Mouse (Mus musculus): Measurements from ENCODE around the gene Ubash3b. TPM values are rescaled to one million over a fixed set of nuclear protein-coding genes. Genes with fewer than 3 reads are reported as not detected.

The Ubash3b gene
- 22.2 TPM for total RNA-seq (2023)

GRCm38 (mm10) chr9:41161413-41161812, at the start of gene Ubash3b:
Gene Ubash3b, minus strand, starts transcription at chr9:41161697.

GRCm38 (mm10) chr9:41004415-41004814, 157.1 kb downstream of the Ubash3b start, which contains the start of gene Crtam:
Gene Crtam, minus strand, starts transcription at chr9:41004628.

GRCm38 (mm10) chr9:40963586-40964417, 197.7 kb downstream of the Ubash3b start, which contains the start of gene Jhy:
Gene Jhy, minus strand, starts transcription at chr9:40964118.

Other genes starting within 250 kb of the Ubash3b start
- gene Jhy, start 197.6 kb downstream of the Ubash3b start, total RNA-seq (2023): not detected
- 5.4 TPM for gene Crtam, start 157.1 kb downstream of the Ubash3b start, total RNA-seq (2023)